Mouse (Mus musculus): ENCODE data around the gene Kif3c.
"Not testable (repeated sequence)": the region's sequence is repeated elsewhere in the genome, so short reads cannot be mapped to it uniquely, and the experiment has no call there.

Gene Kif3c

GRCm38 (mm10) chr12:3366957-3367260 is 2.0 kb downstream of the Kif3c start:
- in situ Hi-C loops (cut with MboI, MseI), result loop anchor here (5.0 to 10.0 kb wide), 3 partner anchors 60 to 270 kb away; partner anchors contain the start of gene Rab10

DNA sequence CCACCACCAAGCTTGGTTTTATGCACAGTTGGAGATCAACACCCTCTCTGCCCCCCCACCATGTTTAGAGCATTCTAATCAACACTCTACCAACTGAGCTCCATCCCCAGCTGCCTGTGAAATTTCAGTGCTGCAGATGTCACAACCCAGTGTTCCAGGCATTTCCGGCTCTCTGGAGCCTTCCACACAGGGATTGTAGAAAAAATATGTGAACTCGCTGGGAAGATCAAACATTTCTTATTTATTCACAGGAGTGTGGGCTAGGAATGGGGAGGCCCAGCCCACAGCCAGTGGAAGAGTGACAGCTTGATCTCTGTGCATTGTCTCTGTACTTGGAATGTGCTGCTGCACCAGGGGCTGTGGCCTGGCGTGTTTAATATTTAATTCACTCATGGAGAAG is 3.8 kb downstream of the Kif3c start:
- in situ Hi-C loops (cut with MboI, MseI), result loop anchor here (5.0 to 10.0 kb wide), 3 partner anchors 61 to 271 kb away; partner anchors contain the start of gene Rab10

DNA sequence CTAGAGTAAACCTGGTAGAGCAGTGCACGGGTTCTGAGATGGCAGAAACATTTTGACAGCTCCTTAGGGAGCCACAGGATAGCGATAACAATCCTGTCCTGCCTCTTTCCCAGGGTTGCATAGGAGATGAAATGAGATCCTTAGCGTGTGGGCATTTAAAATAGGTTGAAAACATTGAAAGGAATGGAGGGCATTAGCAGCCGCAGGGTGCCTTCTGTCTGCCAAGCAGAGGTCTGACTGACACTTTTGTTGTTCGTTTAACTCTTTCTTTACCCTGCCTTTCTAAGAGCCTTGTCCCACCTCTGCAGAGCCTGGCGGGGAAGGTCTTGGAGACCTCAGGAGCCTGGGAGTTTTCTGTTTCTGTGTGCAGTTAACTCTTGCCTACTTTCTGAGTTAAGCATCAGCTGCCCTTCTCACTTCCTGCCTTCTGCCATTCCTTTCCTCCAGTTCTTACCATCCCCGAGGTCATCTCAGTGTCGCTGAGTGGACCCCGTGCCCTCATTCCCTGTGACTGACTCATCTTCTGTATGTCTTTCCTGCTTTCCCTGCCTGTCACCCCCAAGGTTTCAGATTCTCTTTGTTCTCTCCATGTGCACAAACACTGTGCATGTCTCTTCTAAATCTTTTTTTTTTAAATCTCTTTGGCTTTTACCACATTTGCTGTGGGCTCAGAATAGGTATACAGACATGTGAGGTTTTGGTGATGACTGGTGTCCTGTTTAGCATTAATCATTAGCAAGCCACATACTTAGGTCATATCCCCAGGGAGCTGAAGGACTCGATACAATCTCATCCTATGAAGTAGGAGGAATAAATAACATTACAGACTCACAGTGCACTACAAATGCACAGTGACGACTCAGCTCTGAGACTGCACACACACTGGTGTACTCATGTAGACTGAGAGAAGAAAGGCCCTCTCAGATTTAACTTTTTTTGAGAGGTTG is 6.3 kb downstream of the Kif3c start:
- in situ Hi-C loops (cut with MboI, MseI), result no loop called here

DNA sequence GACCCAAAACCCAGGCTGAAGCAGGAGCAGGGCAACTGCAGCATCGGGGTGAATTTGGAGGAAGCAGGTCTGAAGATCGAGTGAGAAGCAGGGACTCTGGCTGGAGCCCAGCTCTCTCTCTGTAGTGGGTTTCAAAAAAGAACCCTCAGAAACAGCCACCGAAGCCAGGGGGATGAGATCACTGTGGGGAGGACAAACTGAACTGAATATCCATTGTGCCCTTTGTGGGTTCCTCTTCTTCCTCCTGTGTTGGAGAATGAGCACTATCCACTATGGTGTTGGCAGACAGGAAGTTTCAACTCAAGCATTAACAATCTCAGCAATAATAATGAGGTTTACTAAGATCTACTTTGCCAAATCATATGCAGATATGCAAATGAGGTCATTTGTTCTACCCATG is 7.1 kb downstream of the Kif3c start:
- in situ Hi-C loops (cut with MboI, MseI), result no loop called here

- in situ Hi-C loops (cut with MboI, MseI), result no loop called here
Observed at GRCm38 (mm10) chr12:3373566-3373965, 8.6 kb downstream of the Kif3c start.

- in situ Hi-C loops (cut with MboI, MseI), result no loop called here
Observed at GRCm38 (mm10) chr12:3374552-3374951, 9.6 kb downstream of the Kif3c start.

- in situ Hi-C loops (cut with MboI, MseI), result no loop called here
Observed at GRCm38 (mm10) chr12:3377190-3377589, 12.3 kb downstream of the Kif3c start.

GRCm38 (mm10) chr12:3377755-3378154 is 12.8 kb downstream of the Kif3c start:
- in situ Hi-C loops (cut with MboI, MseI), result no loop called here

- in situ Hi-C loops (cut with MboI, MseI), result no loop called here
Observed at GRCm38 (mm10) chr12:3384860-3385259, 19.9 kb downstream of the Kif3c start.

DNA sequence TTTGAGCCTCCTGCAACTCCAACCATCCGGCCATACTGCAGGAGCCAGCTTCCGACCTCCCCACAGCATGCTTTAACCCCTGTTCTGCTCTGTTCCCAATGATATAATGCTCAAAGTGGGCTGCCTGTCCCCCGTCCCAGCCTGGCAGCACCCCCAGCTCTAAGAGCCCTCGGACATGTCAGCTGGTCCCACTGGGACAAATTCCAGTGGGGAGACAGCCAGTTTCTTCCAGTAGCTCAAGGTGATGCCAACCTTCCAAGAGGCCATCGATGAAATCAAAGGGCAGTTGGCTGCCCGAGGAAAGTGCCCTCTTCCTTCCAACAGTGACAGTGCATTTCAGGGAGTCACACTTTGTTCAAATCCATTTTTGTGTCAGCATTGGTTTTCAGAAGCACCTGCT is 20.3 kb downstream of the Kif3c start:
- in situ Hi-C loops (cut with MboI, MseI), result no loop called here

- in situ Hi-C loops (cut with MboI, MseI), result no loop called here
Observed at GRCm38 (mm10) chr12:3385940-3386339, 21.0 kb downstream of the Kif3c start.

- in situ Hi-C loops (cut with MboI, MseI), result no loop called here
Observed at GRCm38 (mm10) chr12:3387891-3388290, 23.0 kb downstream of the Kif3c start.

DNA sequence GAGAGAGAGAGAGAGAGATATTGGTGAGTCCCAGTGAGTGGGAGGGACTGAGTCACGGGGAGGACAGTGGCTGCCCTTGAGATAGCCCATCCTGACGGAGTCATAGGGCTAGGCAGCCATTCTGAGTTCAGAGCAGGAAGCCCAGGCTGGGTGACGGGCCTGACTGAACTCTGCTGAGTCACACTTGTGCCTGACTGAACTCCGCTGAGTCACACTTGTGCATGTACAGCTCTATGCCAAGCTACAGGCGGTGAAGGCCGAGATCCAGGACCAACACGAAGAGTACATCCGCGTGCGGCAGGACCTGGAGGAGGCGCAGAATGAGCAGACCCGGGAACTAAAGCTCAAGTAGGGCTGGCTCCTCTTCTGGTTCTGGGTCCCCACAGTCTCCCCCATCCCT is 24.5 kb downstream of the Kif3c start:
- in situ Hi-C loops (cut with MboI, MseI), result no loop called here

DNA sequence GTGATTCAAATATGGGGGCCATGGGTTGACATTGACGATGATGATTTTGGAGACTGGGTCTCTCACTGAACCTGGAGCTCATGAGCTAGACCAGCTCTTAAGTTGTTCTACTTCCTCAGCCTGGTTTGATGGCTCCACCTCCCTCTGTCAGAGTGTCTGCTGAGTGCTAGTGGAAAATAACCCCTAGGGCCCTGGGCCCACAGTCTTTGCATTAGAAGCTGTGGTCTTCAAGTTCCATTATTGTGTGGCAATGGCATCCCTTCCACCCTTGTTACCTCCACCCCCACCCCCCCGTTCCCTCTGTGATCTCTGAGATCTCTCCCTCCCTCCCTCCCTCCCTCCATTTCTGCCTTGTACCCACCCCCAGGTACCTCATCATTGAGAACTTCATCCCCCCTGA is 25.1 kb downstream of the Kif3c start:
- in situ Hi-C loops (cut with MboI, MseI), result no loop called here

GRCm38 (mm10) chr12:3390577-3391262 is 25.8 kb downstream of the Kif3c start:
- in situ Hi-C loops (cut with MboI, MseI), result no loop called here

DNA sequence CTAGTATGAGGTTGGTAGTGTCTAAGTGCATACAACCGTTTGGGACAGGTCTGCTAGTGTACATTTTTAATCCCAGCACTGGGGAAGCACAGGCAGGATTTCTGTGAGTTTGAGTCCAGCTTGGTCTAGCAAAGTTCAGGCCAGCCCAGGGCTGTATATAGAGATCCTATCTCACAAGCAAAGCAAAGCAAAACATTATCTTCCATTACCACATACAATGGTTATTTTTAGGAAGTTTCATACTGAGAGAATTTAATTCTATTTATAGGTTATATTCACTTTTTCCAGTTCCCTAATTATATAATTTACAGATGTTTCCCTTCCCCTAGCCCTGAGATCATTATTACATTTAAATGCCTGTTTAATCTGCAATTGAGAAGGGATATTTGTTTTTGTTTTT is 26.3 kb downstream of the Kif3c start:
- in situ Hi-C loops (cut with MboI, MseI), result no loop called here

- in situ Hi-C loops (cut with MboI, MseI), result no loop called here
Observed at GRCm38 (mm10) chr12:3393140-3393539, 28.2 kb downstream of the Kif3c start.

DNA sequence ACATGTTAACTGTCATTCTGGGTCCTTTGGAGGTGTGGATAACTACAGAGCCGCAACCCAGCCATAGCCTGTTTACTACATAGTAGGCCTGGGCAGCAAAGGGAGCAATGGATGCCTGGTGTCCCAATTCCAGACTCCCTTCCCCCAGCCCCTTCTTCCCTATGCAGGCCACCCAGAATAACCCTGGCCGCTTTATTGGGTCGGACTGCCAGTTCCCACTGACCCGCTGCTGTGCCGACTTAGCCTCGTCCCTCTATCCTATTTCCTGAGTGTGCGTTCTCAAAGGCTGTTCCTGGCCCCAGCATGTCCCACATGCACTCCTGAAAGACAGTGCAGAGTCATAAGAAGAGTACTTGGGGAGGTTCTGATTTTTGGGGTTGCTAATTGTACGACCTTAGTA is 32.0 kb downstream of the Kif3c start:
- in situ Hi-C loops (cut with MboI, MseI), result no loop called here

DNA sequence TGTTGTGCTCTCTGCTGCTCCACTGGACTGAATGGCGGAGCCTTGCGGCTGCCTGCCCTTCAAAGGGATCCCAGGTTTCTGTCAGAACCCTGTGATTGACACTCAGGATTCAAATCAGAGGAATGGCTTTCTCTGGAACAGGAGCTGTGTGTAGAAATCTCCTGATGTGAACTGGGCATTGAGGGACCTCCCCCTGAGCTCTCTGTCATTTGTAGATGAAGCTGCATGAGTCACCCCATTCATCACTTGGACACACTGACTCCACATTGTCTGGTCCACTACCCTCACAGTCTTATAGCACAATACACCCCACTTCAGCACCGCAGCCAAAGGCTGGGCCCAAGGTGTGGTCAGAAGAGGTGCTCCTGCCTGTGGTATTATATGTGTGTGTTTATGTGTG is 40.7 kb downstream of the Kif3c start:
- in situ Hi-C loops (cut with MboI, MseI), result not testable (repeated sequence)

DNA sequence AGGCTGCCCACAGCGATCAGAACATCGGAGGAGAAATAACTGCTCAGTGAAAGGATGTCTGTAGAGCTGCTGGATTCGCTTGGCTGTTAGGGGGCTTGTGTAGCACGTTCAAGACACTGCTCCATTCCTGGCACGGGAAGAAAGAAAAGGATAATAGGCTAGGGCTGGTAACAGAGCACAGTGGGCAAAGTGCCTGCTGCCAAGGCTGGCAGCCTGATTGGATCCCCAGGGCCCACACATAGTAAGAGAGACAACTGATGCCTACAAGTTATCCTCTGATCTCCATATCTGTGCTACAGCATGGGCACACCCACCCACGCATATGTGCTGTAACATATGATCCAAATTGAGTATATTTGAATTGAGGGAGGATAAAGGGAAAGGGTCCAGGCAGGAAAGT is 41.7 kb downstream of the Kif3c start:
- in situ Hi-C loops (cut with MboI, MseI), result no loop called here

GRCm38 (mm10) chr12:3414956-3415355 is 50.0 kb downstream of the Kif3c start:
- in situ Hi-C loops (cut with MboI, MseI), result loop anchor here (5.0 kb wide), 1 partner anchor 98 kb away; no protein-coding TSS in a partner anchor

GRCm38 (mm10) chr12:3418761-3419160 is 53.8 kb downstream of the Kif3c start:
- in situ Hi-C loops (cut with MboI, MseI), result loop anchor here (5.0 kb wide), 1 partner anchor 101 kb away; no protein-coding TSS in a partner anchor

DNA sequence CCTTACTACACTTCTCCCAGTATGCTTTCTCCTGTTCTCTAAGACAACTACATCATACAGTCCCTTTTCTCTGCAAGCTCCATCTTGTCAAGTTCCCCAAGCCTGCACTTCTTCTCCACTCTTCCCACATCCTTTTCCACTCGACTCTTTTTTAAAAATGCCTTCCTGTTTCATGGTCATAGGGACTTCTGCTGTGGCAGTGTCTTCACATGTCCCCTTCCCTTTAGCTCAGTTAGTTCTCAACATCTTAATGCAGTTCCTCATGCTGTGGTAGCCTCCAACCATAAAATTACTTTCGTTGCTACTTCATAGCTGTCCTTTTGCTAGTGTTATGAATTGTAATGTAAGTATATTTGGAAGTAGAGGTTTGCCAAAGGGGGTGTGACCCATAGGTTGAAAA is 55.6 kb downstream of the Kif3c start:
- in situ Hi-C loops (cut with MboI, MseI), result no loop called here
